ENCODE assay signal across 8 mouse cellular contexts in genomic region chr1:64226001-64226918, GRCm38 (mm10).
DNase-seq lines count a peak whose midpoint lies in the region; ATAC-seq and TF ChIP-seq lines count a peak whose summit lies in the region.

No protein-coding gene starts in this region.

- H3K27ac ChIP-seq in heart, embryonic 12.5 days (ENCODE audit: poor library complexity, severe bottlenecking), result peak overlapping the region; percentile 0; the same call in 1 of the 2 replicates
- H3K27ac ChIP-seq in kidney, embryonic 16.5 days (ENCODE audit: low read length), result no peak overlapping the region

- no peaks in the 10 kb centered on the region for H3K36me3 ChIP-seq in heart, embryonic 12.5 days
- H3K36me3 ChIP-seq in kidney, embryonic 16.5 days (ENCODE audit: insufficient read depth, low read length), result no peaks in the 10 kb centered on the region

- peak; percentile 99 for DNase-seq in 3T3-L1 (ENCODE audit: low read depth, low spot score)
- peak; percentile 34 for DNase-seq in adrenal gland, postnatal 25 days
- peak; percentile 71 for DNase-seq in fibroblast of lung, adult 2 months (ENCODE audit: low read depth)
- peak; percentile 31 for DNase-seq in lung, adult 2 months
- peak; percentile 31 for DNase-seq in retina, postnatal 7 days (ENCODE audit: low read depth, low spot score)
- no peak for DNase-seq in T-cell, adult 2 months (ENCODE audit: low spot score)

- peak overlapping the region; percentile 35 for H3K4me2 ChIP-seq in heart, embryonic 12.5 days
- H3K4me2 ChIP-seq in kidney, embryonic 16.5 days (replicated peaks; ENCODE audit: low read depth, low read length), result no peak overlapping the region

- H3K27me3 ChIP-seq in heart, embryonic 12.5 days (replicated peaks), result no peaks in the 10 kb centered on the region
- H3K27me3 ChIP-seq in kidney, embryonic 16.5 days (ENCODE audit: insufficient read depth, low read length), result no peaks in the 10 kb centered on the region

- ATAC-seq in heart, embryonic 12.5 days (ENCODE audit: insufficient number of reproducible peaks, low FRiP score), result peak; percentile 40; the same call in 1 of the 2 replicates
- peak; percentile 65 for ATAC-seq in kidney, embryonic 16.5 days (ENCODE audit: low FRiP score, low TSS enrichment)

- peaks cover 30% of the 10 kb centered on the region for H3K4me1 ChIP-seq in heart, embryonic 12.5 days (replicated peaks)
- H3K4me1 ChIP-seq in kidney, embryonic 16.5 days (ENCODE audit: insufficient read depth, low read length), result peaks cover 27% of the 10 kb centered on the region
- peaks cover 11% of the 10 kb centered on the region for H3K4me1 ChIP-seq in lung, adult 2 months (ENCODE audit: control insufficient read depth, insufficient read depth, low read length)

- TF ChIP-seq POLR2A in lung, adult 2 months (IDR thresholded peaks at IDR 0.05; ENCODE audit: borderline replicate concordance, extremely low read depth, low read depth, low read length), result no peak

- WGBS in heart, embryonic 12.5 days, result 36% methylated on average over 16 of the region's 16 CpGs
- 38% methylated on average over 16 of the region's 16 CpGs for WGBS in kidney, embryonic 16.5 days
- WGBS in lung, adult 2 months, result 48% methylated on average over 16 of the region's 16 CpGs

- no peak for TF ChIP-seq CTCF in lung, adult 2 months (IDR thresholded peaks at IDR 0.05; ENCODE audit: insufficient read depth, low read length)

- H3K4me3 ChIP-seq in heart, embryonic 12.5 days, result no peak overlapping the region
- no peak overlapping the region for H3K4me3 ChIP-seq in kidney, embryonic 16.5 days (ENCODE audit: low read length)
- H3K4me3 ChIP-seq in lung, adult 2 months (replicated peaks; ENCODE audit: extremely low read depth, low read depth, low read length), result no peak overlapping the region

- H3K9me3 ChIP-seq in heart, embryonic 12.5 days (replicated peaks), result no peaks in the 10 kb centered on the region
- H3K9me3 ChIP-seq in kidney, embryonic 16.5 days (ENCODE audit: low read length), result no peaks in the 10 kb centered on the region

- no peak overlapping the region for H3K9ac ChIP-seq in heart, embryonic 12.5 days
- no peak overlapping the region for H3K9ac ChIP-seq in kidney, embryonic 16.5 days (replicated peaks; ENCODE audit: low read length)
